Mouse (Mus musculus) heart, adult 2 months (tissue): ENCODE measurements at regions not wholly inside any gene's neighbourhood (a gene's known extent, or its start where the extent isn't known, plus 50 kb on each side); places are given as distances from the start of the nearest gene placed in this dataset.

ENCODE experiments used
- DNase-seq, 2 experiments: peaks; one replicate each; pipeline ENCODE4 v3.0.0; 2021
- H3K27ac ChIP-seq: fragments of 200-600 bp; 2 replicates; pipeline ENCODE4 v1.8.1; 2022
- H3K27me3 ChIP-seq: fragments of 200-500 bp; 2 replicates; pipeline ENCODE4 v1.6.1; 2012; ENCODE audit warnings: mild to moderate bottlenecking, low read length, inconsistent platforms, mixed read lengths; ENCODE audit not compliant: control insufficient read depth, insufficient read depth
- H3K36me3 ChIP-seq: fragments of 200-500 bp; 2 replicates; pipeline ENCODE4 v1.6.1; 2012; ENCODE audit warnings: low read length, inconsistent platforms; ENCODE audit not compliant: control insufficient read depth, insufficient read depth
- H3K4me1 ChIP-seq: fragments of 200-500 bp; 2 replicates; pipeline ENCODE4 v1.6.1; 2011; ENCODE audit warnings: low read length; ENCODE audit not compliant: control insufficient read depth, insufficient read depth
- H3K4me3 ChIP-seq: fragments of 200-600 bp; 2 replicates; pipeline ENCODE4 v1.8.1; 2022
- H3K79me2 ChIP-seq: fragments of 200-500 bp; replicated peaks from 2 replicates; pipeline ENCODE4 v1.6.1; 2012; ENCODE audit warnings: mild to moderate bottlenecking, inconsistent platforms, low read length, moderate library complexity, mixed read lengths; ENCODE audit not compliant: control insufficient read depth, insufficient read depth
- H3K9ac ChIP-seq: fragments of 200-500 bp; 2 replicates; pipeline ENCODE4 v1.6.1; 2012; ENCODE audit warnings: low read depth, mild to moderate bottlenecking, control low read depth, inconsistent platforms, low read length, mixed read lengths
- CTCF ChIP-seq: fragments of 200-600 bp; IDR thresholded peaks from 2 replicates; pipeline ENCODE4 v1.8.1; 2022; ENCODE audit warnings: antibody characterized with exemption, mild to moderate bottlenecking, moderate library complexity
- EP300 ChIP-seq: fragments of 200-500 bp; IDR thresholded peaks from 2 replicates; pipeline ENCODE4 v1.6.1; 2011; ENCODE audit warnings: low read depth, low read length, control low read depth; ENCODE audit not compliant: insufficient read depth
- POLR2A ChIP-seq: fragments of 200-500 bp; IDR thresholded peaks from 2 replicates; pipeline ENCODE4 v1.6.1; 2011; ENCODE audit warnings: mild to moderate bottlenecking, low read depth, low read length, control low read depth; ENCODE audit not compliant: insufficient read depth
- WGBS: fragments of 180-500 bp; shearing (Covaris S2); methylation state at CpG from one replicate; pipeline ENCODE4 v1.1.7; 2018; 5-methylcytosine and 5-hydroxymethylcytosine counted together
- intact Hi-C: fragments of 180-260 bp; cut with DNase I; formaldehyde crosslinking; loops from one replicate; pipeline ENCODE4 v1.15.1; 2025

DNA sequence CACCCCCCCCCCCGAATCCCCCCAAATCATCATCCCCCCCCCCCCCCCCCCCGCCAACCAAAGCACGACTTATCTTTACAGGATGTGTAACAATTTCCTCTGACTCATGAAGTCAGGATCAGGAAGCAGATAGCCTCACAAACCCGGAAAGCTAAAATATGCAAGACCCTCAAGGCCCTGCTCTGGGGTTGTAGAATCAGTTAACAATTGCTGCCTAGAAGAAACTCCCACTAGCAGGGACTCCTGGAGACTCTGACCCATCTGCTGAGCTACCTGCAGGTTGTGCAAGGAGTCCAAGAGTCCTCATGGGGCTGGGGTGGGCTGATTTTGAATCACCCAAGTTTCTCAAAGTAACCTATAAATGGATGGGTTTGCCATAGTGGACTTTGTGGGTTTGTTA is 79.9 kb downstream of the Enc1 start:
- Histone ChIP-seq H3K4me1 (peaks cover 4% of the 10 kb centered on the region), H3K79me2 (no peaks in the 10 kb centered on the region), H3K4me3 (no peak overlapping the region), H3K27ac (no peak overlapping the region), H3K27me3 (no peaks in the 10 kb centered on the region), H3K36me3 (no peaks in the 10 kb centered on the region), H3K9ac (no peak overlapping the region)
- TF ChIP-seq EP300 = no peak
- no peak for TF ChIP-seq CTCF
- no peak for TF ChIP-seq POLR2A
- 22% methylated on average over 4 of the region's 4 CpGs for WGBS
- intact Hi-C loops = loop anchor here (1.0 kb wide), 1 partner anchor 23 kb away; no protein-coding TSS in a partner anchor
- no peak for DNase-seq

DNA sequence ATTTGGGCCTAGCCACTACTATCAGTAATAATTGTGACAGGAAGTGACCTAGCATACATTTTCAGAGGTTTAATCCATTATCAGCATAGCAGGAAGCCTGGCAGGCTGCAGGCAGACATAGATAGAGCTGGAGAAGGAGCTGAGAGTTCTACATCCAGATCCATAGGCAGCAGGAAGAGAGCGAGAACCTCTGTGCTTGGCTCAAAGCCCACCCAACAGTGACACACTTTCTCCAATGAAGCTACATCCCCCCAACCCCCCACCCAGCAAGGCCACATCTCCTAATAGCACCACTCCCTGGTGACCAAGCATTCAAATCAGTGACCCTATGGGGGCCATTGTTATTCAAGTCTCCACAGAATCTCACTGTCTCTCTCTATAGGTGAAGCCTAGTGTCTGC is 79.4 kb downstream of the Enc1 start:
- WGBS = 45% methylated on average over 1 of the region's 1 CpGs
- H3K27me3 ChIP-seq = no peaks in the 10 kb centered on the region
- H3K9ac ChIP-seq = no peak overlapping the region
- no peaks in the 10 kb centered on the region for H3K79me2 ChIP-seq
- no peak overlapping the region for H3K4me3 ChIP-seq
- no peak for DNase-seq
- H3K36me3 ChIP-seq = no peaks in the 10 kb centered on the region
- TF ChIP-seq EP300 = no peak
- no peak for TF ChIP-seq POLR2A
- TF ChIP-seq CTCF = no peak
- intact Hi-C loops = no loop called here
- peaks cover 4% of the 10 kb centered on the region for H3K4me1 ChIP-seq
- no peak overlapping the region for H3K27ac ChIP-seq

DNA sequence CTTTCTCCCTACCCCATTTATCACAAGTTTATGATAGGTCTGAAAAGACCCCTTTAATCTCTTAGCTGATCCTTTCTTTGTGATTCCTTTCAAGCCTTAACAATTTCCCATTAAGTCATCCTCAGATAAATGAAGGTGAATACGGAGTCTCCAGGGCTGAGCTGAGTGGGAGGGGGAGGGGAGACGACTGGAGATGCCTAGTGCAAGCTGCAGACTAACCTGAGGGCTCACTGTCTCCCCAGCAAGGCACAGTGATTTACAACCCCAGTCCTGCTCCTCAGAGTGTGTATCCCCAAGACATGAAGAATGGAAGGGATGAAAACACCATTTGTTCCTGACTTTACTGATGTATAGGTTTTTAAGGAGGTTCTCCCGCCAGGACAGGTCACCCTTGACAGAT is 76.7 kb downstream of the Enc1 start:
- no peak for TF ChIP-seq EP300
- no peak for TF ChIP-seq CTCF
- no peak for TF ChIP-seq POLR2A
- Histone ChIP-seq H3K79me2 (no peaks in the 10 kb centered on the region), H3K9ac (no peak overlapping the region), H3K36me3 (no peaks in the 10 kb centered on the region), H3K4me1 (peaks cover 2% of the 10 kb centered on the region), H3K4me3 (no peak overlapping the region), H3K27ac (no peak overlapping the region), H3K27me3 (no peaks in the 10 kb centered on the region)
- no peak for DNase-seq
- WGBS = 50% methylated on average over 3 of the region's 3 CpGs
- intact Hi-C loops = no loop called here

DNA sequence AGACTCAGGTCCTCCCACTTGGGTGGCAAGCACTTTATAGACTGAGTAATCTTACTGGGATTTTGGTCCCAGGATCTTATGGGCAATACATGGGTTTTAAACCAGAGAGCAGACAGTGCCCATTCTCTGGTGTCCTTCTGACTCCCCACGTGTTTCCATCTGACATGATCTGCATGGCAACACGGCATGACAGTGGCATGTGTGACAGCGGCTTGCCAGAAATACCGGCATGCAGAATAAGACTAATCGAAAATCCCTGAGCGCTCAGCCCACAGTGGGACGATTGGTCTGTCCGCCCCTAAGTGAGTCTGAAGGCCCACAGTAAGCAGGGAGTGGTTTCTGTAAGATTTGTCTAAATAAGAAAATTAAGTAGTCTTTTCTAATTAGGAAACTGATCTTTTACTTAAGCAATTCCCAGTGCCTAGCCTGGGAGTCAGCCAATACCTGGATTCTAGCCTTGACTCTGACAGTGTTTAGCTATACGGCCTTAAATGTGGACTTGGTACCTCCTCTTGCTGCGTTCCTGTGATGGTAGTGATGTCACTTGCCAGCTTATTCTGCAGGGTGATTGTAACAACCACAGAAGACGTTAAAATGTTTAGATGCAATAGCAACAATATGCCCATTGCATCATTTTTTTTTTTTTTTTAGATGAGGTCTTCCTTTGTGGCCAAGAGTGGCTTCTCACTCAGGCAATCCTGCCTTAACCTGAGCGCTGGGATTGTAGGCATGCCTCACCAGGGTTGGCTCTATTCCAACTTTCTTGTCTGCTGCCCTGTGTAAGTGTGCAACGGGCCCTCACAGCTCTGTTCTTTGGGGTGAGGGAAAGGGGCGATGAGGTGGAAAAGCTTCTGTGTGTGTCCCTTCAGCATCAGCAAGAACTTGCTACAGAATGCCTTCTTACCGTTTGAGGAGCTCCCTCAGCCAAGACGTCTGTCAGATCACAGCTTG is 71.8 kb downstream of the Enc1 start:
- 73% methylated on average over 16 of the region's 16 CpGs for WGBS
- no peak for DNase-seq
- no peaks in the 10 kb centered on the region for H3K79me2 ChIP-seq
- H3K27ac ChIP-seq = no peak overlapping the region
- H3K36me3 ChIP-seq = peaks cover 8% of the 10 kb centered on the region
- H3K4me1 ChIP-seq = peaks cover 10% of the 10 kb centered on the region
- TF ChIP-seq EP300 (no peak), CTCF (no peak), POLR2A (no peak)
- no peak overlapping the region for H3K4me3 ChIP-seq
- intact Hi-C loops = loop anchor here (5.0 kb wide), 1 partner anchor 70 kb away; the partner anchor contains the start of gene Enc1
- no peaks in the 10 kb centered on the region for H3K27me3 ChIP-seq
- no peak overlapping the region for H3K9ac ChIP-seq

- WGBS = 33% methylated on average over 4 of the region's 4 CpGs
- no peak for DNase-seq
- TF ChIP-seq POLR2A (no peak), EP300 (no peak), CTCF (no peak)
- Histone ChIP-seq H3K9ac (no peak overlapping the region), H3K27me3 (no peaks in the 10 kb centered on the region), H3K27ac (no peak overlapping the region), H3K4me3 (no peak overlapping the region), H3K36me3 (peaks cover 8% of the 10 kb centered on the region), H3K4me1 (peaks cover 10% of the 10 kb centered on the region), H3K79me2 (no peaks in the 10 kb centered on the region)
- intact Hi-C loops = loop anchor here (5.0 kb wide), 1 partner anchor 69 kb away; the partner anchor contains the start of gene Enc1
Observed at GRCm38 (mm10) chr13:97311340-97311739, 70.4 kb downstream of the Enc1 start.

GRCm38 (mm10) chr13:97310855-97311189 is 69.9 kb downstream of the Enc1 start:
- H3K9ac ChIP-seq = no peak overlapping the region
- H3K79me2 ChIP-seq = no peaks in the 10 kb centered on the region
- DNase-seq = no peak
- H3K4me1 ChIP-seq = peaks cover 10% of the 10 kb centered on the region
- no peak overlapping the region for H3K4me3 ChIP-seq
- no peak overlapping the region for H3K27ac ChIP-seq
- peaks cover 8% of the 10 kb centered on the region for H3K36me3 ChIP-seq
- intact Hi-C loops = loop anchor here (5.0 kb wide), 1 partner anchor 69 kb away; the partner anchor contains the start of gene Enc1
- 44% methylated on average over 3 of the region's 3 CpGs for WGBS
- no peaks in the 10 kb centered on the region for H3K27me3 ChIP-seq
- TF ChIP-seq POLR2A = no peak
- TF ChIP-seq EP300 = no peak
- no peak for TF ChIP-seq CTCF
